Mouse (Mus musculus) liver, postnatal 0 days (tissue): ENCODE data around the gene Ppp1r10. TPM values are rescaled to one million over a fixed set of nuclear protein-coding genes. Genes with fewer than 3 reads are reported as not detected.
"Not testable (repeated sequence)": the region's sequence is repeated elsewhere in the genome, so short reads cannot be mapped to it uniquely, and the experiment has no call there.

ENCODE experiments used
- ATAC-seq: fragments of 200-750 bp; cut with Nextera tagmentation; 2 replicates; pipeline ENCODE4 v1.8.0; 2017; ENCODE audit warnings: mild to moderate bottlenecking, moderate library complexity
- DNase-seq: peaks from one replicate; pipeline ENCODE4 v3.0.0-alpha.2; 2016
- H3K27ac ChIP-seq: fragments of 300-500 bp; sonication (generic); 2 replicates; pipeline ENCODE4 v1.5.1; 2014; ENCODE audit warnings: antibody characterized with exemption, moderate library complexity, mild to moderate bottlenecking, low read depth
- H3K27me3 ChIP-seq: fragments of 300-500 bp; sonication (generic); 2 replicates; pipeline ENCODE4 v1.6.1; 2014; ENCODE audit warnings: low read length, control low read depth, mixed read lengths; ENCODE audit not compliant: insufficient read depth
- H3K36me3 ChIP-seq: fragments of 300-500 bp; sonication (generic); replicated peaks from 2 replicates; pipeline ENCODE4 v1.6.1; 2014; ENCODE audit warnings: mild to moderate bottlenecking, control low read depth, low read length, moderate library complexity, mixed read lengths; ENCODE audit not compliant: insufficient read depth
- H3K4me1 ChIP-seq: fragments of 300-500 bp; sonication (generic); 2 replicates; pipeline ENCODE4 v1.6.1; 2014; ENCODE audit warnings: antibody characterized with exemption, mild to moderate bottlenecking, control low read depth; ENCODE audit not compliant: insufficient read depth
- H3K4me2 ChIP-seq: fragments of 300-500 bp; sonication (generic); 2 replicates; pipeline ENCODE4 v1.6.1; 2014; ENCODE audit warnings: low read depth, mild to moderate bottlenecking, low read length, moderate library complexity, mixed read lengths
- H3K4me3 ChIP-seq: fragments of 300-500 bp; sonication (generic); 2 replicates; pipeline ENCODE4 v1.5.1; 2014; ENCODE audit warnings: low read depth, low read length
- H3K9ac ChIP-seq: fragments of 300-500 bp; sonication (generic); replicated peaks from 2 replicates; pipeline ENCODE4 v1.6.1; 2014; ENCODE audit warnings: mild to moderate bottlenecking, moderate library complexity
- H3K9me3 ChIP-seq: fragments of 300-500 bp; sonication (generic); 2 replicates; pipeline ENCODE4 v1.6.1; 2016; ENCODE audit warnings: mild to moderate bottlenecking, control low read depth, low read length, mixed read lengths
- CTCF ChIP-seq: sonication (generic); IDR thresholded peaks from 2 replicates; pipeline ENCODE4 v1.5.1; 2016; ENCODE audit warnings: antibody characterized with exemption, low read depth
- EP300 ChIP-seq: IDR thresholded peaks from 2 replicates; pipeline ENCODE4 v1.6.1; 2016; ENCODE audit warnings: antibody characterized with exemption, low read depth, mild to moderate bottlenecking
- WGBS: fragments of 180-500 bp; shearing (Covaris S2); extraction: QIAGEN DNeasy Blood & Tissue Kit; methylation state at CpG from one replicate; pipeline ENCODE4 v1.1.7; 2014; ENCODE audit not compliant: insufficient replicate concordance; 5-methylcytosine and 5-hydroxymethylcytosine counted together
- polyA plus RNA-seq: library from polyadenylated mRNA; unstranded; fragments of >200 nt; fragmentation: Nextera tagmentation; extraction: Ambion mirVana; gene quantifications from 2 replicates; pipeline ENCODE4 v1.2.1, GENCODE M21; 2015

The Ppp1r10 gene
- polyA plus RNA-seq, 1 experiment from 2014 or later, result 15.9 TPM

DNA sequence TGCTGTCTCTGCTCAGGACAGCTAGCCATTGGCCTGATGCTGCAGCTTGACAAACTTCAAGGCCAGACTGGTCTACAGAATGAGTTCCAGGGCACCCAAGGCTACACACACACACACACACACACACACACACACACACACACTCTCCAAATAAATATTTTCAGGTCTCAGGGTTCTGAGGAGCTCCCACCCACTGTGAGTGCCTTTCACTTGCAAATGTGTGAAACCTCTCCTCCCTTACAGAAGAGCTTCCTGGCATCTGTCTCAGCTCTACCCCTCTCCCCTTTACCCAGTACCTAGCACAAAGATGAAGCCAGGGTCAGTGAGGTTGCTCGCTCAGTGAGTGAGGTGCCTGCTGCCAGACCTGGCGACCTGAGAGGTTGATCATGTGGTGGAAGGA, 22.9 kb downstream of the Ppp1r10 start:
- TF ChIP-seq CTCF (no peak), EP300 (no peak)
- 59% methylated on average over 2 of the region's 2 CpGs for WGBS

DNA sequence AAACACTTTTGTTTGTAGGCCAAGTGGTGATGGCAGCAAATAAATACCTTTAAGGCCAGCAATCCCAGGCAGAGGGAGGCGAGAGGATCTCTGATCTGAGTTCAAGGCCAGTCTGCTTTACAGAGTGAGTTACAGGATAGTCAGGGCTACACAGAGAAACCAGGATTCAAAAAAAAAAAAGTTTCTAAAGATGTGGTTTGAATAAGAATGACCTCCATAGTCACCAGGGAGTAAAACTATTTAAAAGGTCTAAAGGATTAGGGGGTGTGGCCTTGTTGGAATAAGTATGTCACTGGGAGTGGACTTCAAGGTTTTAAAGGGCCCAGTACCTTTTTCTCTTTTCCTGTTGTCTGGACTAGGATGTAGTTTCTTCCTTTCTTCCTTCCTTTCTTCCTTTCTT, 23.7 kb downstream of the Ppp1r10 start:
- WGBS, result 66% methylated on average over 1 of the region's 1 CpGs
- Histone ChIP-seq H3K9ac (no peak overlapping the region), H3K36me3 (no peaks in the 10 kb centered on the region), H3K4me2 (no peak overlapping the region), H3K9me3 (no peaks in the 10 kb centered on the region), H3K4me1 (no peaks in the 10 kb centered on the region), H3K4me3 (no peak overlapping the region), H3K27ac (no peak overlapping the region), H3K27me3 (no peaks in the 10 kb centered on the region)
- TF ChIP-seq EP300 (no peak), CTCF (no peak)
- ATAC-seq (no peak), DNase-seq (no peak)

More for the DNA sequence above, 22.9 kb downstream of the Ppp1r10 start:
- no peak overlapping the region for H3K27ac ChIP-seq
- no peaks in the 10 kb centered on the region for H3K4me1 ChIP-seq
- ATAC-seq, result no peak
- DNase-seq, result no peak
- no peak overlapping the region for H3K4me3 ChIP-seq
- no peak overlapping the region for H3K4me2 ChIP-seq
- no peaks in the 10 kb centered on the region for H3K36me3 ChIP-seq
- H3K9ac ChIP-seq, result no peak overlapping the region
- no peaks in the 10 kb centered on the region for H3K9me3 ChIP-seq
- no peaks in the 10 kb centered on the region for H3K27me3 ChIP-seq

DNA sequence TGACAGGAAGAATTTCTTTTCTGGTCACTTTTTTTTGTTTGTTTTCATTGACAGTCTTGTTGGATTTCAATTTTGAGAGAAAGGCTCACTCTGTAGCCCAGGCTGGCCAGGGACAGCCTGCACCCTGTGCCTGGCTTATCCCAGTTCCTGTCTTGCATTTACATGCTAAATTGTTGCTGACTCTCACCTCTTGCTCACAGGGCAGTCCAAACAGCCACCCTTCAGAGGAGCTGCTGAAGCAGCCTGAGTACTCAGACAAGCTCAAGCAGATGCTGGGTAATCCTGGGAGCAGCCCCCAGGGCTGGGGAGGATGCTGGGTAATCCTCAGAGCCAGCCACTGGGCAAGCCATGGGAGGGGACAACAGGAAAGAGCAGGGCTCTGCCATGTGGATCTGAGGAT, 34.7 kb downstream of the Ppp1r10 start:
- H3K27ac ChIP-seq, H3K27me3 ChIP-seq, H3K36me3 ChIP-seq, H3K4me3 ChIP-seq, DNase-seq, H3K9ac ChIP-seq, H3K4me2 ChIP-seq, H3K4me1 ChIP-seq, H3K9me3 ChIP-seq, ATAC-seq: not testable (repeated sequence)

DNA sequence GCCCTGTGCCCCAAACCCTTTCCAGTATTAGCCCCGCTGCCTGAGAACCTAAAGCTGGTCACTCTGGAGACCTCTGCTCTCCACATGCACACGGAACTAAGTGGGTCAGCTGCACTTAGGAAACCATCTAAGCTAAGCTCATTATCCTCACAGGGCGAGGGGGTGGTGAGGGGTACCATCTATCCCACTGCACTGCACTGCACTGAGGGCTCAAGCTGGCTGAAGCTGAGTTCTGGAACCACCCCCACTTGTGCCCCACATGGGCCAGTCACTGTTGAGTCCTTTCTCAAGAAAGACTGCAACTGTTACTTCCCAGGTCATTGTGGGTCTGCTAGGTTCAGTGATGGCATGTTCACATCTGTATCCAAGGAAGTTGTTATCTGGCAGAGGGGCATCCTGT, 36.3 kb downstream of the Ppp1r10 start:
- not testable (repeated sequence) for H3K9me3 ChIP-seq, ATAC-seq, H3K9ac ChIP-seq, H3K27me3 ChIP-seq, H3K27ac ChIP-seq, H3K4me1 ChIP-seq, DNase-seq, H3K4me3 ChIP-seq, H3K4me2 ChIP-seq
- 84% methylated on average over 2 of the region's 3 CpGs for WGBS
- peaks cover 18% of the 10 kb centered on the region for H3K36me3 ChIP-seq

DNA sequence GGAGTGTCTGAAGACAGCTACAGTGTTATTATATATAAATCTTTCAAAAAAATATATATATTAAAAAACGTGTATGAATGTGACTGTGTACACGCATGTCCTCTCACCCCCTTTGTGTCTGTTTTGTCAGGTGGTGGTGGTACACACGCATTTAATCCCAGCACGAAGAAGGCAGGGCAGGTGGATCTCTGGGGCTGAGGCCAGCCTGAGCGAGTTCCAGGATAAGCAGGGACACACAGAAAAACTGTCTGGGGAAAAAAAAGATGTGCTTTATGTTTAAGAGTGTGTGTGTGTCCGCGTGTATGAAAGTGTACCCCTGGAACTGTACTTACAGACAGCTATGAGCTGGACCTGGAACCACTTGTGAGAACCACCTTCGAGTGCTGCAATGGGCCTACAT, 38.4 kb downstream of the Ppp1r10 start:
- Histone ChIP-seq H3K4me2 (no peak overlapping the region), H3K4me1 (no peaks in the 10 kb centered on the region), H3K9me3 (no peaks in the 10 kb centered on the region), H3K27ac (no peak overlapping the region), H3K4me3 (no peak overlapping the region), H3K9ac (no peak overlapping the region), H3K36me3 (peaks cover 39% of the 10 kb centered on the region), H3K27me3 (no peaks in the 10 kb centered on the region)
- 76% methylated on average over 8 of the region's 8 CpGs for WGBS
- no peak for DNase-seq
- TF ChIP-seq EP300, result no peak
- no peak for TF ChIP-seq CTCF
- ATAC-seq, result no peak

DNA sequence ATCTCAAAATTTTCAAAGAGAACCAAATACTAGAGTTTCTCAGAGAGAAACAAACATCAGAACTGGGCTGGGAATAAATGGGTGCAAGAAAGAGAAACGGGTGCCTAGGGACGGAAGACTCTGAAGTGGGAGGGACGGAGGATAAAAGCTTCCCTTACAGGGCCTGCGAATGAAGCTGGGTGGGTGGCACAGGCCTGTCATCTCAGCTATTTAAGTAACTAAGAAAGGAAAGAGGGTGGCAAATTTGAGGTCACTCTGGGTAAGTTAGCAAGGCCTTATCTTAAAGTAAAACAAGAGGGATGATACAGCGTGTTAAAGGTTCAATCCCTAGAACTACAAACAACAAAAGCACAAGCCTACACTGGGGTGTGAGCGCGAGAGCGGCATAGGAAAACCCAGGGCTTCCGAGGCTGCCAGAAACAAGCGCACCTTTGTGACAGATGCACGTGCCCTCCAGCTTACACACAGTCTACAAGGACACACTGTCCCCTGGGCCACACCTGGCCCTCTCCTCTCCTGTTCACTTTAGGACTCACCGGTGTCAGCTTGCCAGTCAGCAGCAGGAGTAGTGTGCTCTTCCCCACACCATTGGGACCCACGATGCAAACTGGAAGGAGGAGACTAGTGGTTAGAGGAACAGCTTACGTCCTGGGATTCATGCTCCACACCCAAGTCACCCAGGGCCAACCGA, 42.4 kb downstream of the Ppp1r10 start:
- Histone ChIP-seq H3K4me1 (no peaks in the 10 kb centered on the region), H3K9ac (no peak overlapping the region), H3K27me3 (no peaks in the 10 kb centered on the region), H3K36me3 (peaks cover 74% of the 10 kb centered on the region), H3K9me3 (no peaks in the 10 kb centered on the region), H3K4me2 (no peak overlapping the region), H3K4me3 (no peak overlapping the region), H3K27ac (no peak overlapping the region)
- ATAC-seq (no peak), DNase-seq (no peak)
- WGBS, result 89% methylated on average over 15 of the region's 15 CpGs
- TF ChIP-seq EP300 (no peak), CTCF (no peak)

- H3K4me3 ChIP-seq, result no peak overlapping the region
- no peaks in the 10 kb centered on the region for H3K27me3 ChIP-seq
- H3K9ac ChIP-seq, result no peak overlapping the region
- DNase-seq (no peak), ATAC-seq (no peak)
- peaks cover 2% of the 10 kb centered on the region for H3K4me1 ChIP-seq
- TF ChIP-seq EP300 (no peak), CTCF (no peak)
- no peak overlapping the region for H3K27ac ChIP-seq
- H3K9me3 ChIP-seq, result no peaks in the 10 kb centered on the region
- 94% methylated on average over 10 of the region's 10 CpGs for WGBS
- no peak overlapping the region for H3K4me2 ChIP-seq
- H3K36me3 ChIP-seq, result peaks cover 62% of the 10 kb centered on the region
Observed at GRCm38 (mm10) chr17:35963279-35963678, 47.0 kb downstream of the Ppp1r10 start.
